Mouse (Mus musculus) thymus, adult 2 months (tissue): ENCODE data around the gene Spg21.

Source experiments
- CTCF ChIP-seq: fragments of 200-500 bp; IDR thresholded peaks from 2 replicates; pipeline ENCODE4 v1.5.1; 2012; ENCODE audit warnings: mild to moderate bottlenecking, control low read depth, low read length, moderate library complexity, borderline replicate concordance; ENCODE audit not compliant: control insufficient read depth, poor library complexity, insufficient read depth; ENCODE audit errors: extremely low read depth
- POLR2A ChIP-seq: fragments of 200-500 bp; IDR thresholded peaks from 2 replicates; pipeline ENCODE4 v1.6.1; 2012; ENCODE audit warnings: mild to moderate bottlenecking, low read length, control low read depth, moderate library complexity; ENCODE audit not compliant: control insufficient read depth, poor library complexity, insufficient read depth; ENCODE audit errors: extremely low read depth

GRCm38 (mm10) chr9:65419633-65420032 lies 41.1 kb upstream of the Spg21 start:
- TF ChIP-seq POLR2A (no peak), CTCF (no peak)
